Mouse (Mus musculus) megakaryocyte, adult 5-6 weeks (primary cell): ENCODE data around the gene Gm11146. TPM values are rescaled to one million over a fixed set of nuclear protein-coding genes. Genes with fewer than 3 reads are reported as not detected.

Experiments
- ATAC-seq: 2 replicates; pipeline ENCODE4 v1.8.0; 2016; ENCODE audit warnings: mild to moderate bottlenecking, inconsistent platforms; ENCODE audit not compliant: poor library complexity, severe bottlenecking
- total RNA-seq, 2 experiments: library from RNA; stranded (forward) in 1 of 2; stranded (reverse) in 1 of 2; fragments of 153-499, 151-499 nt in 1 of 2; fragments of 221-1000, 200-1000 nt in 1 of 2; gene quantifications; 2 replicates each; pipeline versions ENCODE4 v1.2.3 to v1.2.4; 2015 to 2017

The Gm11146 gene
- total RNA-seq, 2 experiments from 2014 or later, result not detected

DNA sequence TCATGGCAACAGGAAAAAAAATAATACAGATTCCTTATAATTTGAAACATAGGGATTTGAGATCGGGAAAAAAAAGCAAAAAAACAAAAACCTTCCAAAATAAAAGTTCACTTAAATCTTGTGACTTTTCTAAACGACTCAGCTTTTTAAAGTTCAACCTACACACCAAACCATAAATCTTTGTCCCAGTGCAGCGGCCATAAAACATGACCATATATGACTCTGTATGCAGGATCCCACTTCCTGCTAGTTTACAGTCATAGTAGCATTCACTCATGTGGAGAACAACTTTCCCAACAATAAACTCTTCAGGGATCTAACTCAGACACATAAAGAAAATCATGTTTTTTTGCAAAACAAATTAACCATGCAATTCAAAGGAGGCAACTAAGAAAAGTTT is 39.0 kb downstream of the Gm11146 start:
- ATAC-seq, result no peak

- no peak for ATAC-seq
Observed at GRCm38 (mm10) chr16:77556446-77557105, 45.3 kb downstream of the Gm11146 start.

- no peak for ATAC-seq
Observed at GRCm38 (mm10) chr16:77551051-77551450, 50.8 kb downstream of the Gm11146 start.
